Mouse (Mus musculus) lung, postnatal 10 days (tissue): ENCODE data around the gene Fancf.

Experiments used
- DNase-seq: peaks from one replicate; pipeline ENCODE4 v3.0.0; 2021

Gene Fancf

GRCm38 (mm10) chr7:51862097-51862492 lies at the start of gene Fancf:
Fancf (minus strand) TSS chr7:51862267.
- DNase-seq, result peak; percentile 97

GRCm38 (mm10) chr7:51899066-51899465 lies 37.0 kb upstream of the Fancf start:
- no peak for DNase-seq

DNA sequence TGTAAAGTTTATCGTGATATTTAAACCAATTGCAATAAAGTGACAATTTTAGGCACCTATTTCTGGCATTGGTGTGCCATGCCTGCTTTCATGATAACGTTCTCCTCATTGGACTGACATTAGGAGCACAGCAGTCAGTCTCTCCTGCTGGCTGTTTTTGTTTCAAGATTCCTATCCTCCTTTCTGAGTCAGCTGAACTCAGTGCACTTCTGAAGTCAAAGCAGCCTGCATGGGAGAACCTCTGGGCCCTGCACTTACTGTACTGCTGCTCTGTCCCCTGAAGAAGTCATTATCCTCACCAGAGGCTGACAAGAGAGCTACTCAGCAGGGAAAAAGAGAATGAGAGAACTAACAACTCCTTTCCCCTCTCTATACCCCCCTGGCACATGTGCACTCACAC lies 32.9 kb upstream of the Fancf start:
- no peak for DNase-seq

- no peak for DNase-seq
Observed at GRCm38 (mm10) chr7:51894133-51894801, 32.2 kb upstream of the Fancf start.

DNA sequence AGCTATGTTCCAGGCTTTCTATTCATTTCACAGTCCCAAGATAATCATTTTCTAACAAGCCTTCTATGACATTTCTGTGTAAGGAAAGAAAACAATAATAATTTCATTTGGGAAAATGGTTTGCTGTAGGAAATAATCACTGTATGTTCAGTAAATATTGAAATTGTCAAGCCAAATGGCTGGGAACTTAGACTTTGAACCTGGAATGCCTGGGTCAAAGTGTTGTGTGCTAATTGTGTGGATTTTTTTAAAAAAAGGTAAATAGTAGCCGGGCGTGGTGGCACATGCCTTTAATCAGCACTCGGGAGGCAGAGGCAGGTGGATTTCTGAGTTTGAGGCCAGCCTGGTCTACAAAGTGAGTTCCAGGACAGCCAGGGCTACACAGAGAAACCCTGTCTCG lies 30.9 kb upstream of the Fancf start:
- no peak for DNase-seq

DNA sequence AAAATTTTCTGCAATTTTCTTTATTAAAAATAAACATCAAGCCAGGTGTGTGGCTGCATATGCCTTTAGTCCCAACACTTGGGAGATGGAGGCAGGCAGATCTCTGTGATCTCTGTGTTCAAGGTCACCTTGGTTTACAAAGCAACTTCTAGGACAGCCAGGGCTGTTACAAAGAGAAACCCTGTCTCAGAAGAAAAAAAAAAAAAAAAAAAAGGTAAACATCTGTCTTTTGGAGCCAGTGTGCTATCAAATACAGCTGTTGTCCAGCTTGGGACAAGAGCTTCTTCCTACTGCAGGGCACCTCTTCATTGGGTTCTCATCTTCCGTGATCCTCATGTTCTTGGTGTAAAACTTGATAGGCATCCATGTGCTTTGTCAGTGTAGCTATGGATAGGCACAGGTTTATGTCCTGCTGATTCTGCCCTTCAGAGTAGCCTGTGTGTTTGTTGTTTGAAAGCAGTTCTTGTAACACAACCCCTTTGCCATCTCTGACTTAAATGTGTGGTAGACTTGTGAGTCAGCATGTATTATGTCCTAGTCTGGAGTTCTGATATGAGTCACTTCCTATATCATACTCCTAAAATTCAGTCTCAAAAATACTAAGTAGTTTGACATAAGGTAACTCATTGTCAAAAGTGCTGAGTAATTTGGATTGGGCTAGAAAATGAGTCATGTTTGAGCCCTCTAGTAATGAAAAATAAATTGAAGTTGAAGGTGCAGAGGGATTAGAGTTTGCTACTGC lies 30.3 kb upstream of the Fancf start:
- no peak for DNase-seq

DNA sequence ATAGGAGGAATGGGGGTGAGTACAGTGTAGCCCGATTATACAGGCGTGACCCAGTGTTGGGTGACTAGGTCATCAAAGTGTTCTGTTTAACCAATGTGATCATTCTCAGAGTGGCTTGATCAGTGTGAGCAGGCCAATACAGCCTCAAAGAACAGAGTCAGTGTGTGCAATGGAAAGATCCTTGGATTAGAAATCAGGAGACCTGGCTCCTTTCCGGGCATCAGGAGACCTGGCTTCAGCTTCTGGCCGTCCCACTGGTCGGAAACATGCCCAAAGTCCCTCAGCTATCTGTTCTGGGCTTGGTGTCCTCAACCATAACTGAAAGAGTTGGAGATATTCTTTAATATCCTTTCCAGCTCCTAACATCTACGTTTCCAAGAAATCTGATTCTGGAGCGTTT lies 27.5 kb upstream of the Fancf start:
- DNase-seq, result no peak

DNA sequence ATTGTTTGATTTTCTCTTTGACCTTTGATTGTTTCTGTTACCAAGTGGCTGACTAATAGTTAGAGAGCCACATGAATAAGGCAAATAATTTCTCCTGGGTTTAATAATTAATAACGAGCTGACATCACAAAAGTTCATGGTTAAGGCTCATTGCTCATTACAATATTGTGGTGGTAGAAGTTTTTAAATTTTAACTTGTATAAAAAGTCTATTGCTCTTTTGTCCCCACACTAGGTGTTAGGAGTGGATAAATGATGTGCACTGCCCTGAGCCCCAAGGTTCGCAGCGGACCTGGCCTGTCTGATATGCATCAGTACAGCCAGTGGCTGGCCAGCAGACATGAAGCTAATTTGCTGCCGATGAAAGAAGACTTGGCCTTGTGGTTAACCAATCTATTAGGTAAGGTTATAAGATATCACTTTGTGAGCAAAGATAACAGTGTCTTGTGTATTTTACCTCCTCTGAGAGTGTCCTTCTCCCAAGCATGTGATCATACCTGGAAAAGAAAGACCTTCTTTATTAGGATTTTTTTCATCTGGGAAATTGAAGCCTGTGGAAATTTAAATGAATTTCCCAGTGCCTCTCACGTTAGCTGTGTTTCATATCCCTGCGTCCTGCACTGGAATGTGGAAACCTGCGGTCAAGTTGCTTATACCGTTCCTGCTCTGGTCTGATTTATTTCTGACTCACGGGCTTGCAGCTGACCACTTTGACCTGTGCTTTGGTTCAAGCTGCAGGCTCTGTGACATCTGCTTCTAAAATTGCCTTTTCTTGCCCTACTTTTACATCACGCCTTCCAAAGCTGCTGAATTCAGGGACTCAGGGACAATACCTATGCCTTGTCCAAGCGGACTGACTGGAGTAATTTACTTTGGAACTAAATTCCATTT lies 25.9 kb upstream of the Fancf start:
- DNase-seq, result no peak

DNA sequence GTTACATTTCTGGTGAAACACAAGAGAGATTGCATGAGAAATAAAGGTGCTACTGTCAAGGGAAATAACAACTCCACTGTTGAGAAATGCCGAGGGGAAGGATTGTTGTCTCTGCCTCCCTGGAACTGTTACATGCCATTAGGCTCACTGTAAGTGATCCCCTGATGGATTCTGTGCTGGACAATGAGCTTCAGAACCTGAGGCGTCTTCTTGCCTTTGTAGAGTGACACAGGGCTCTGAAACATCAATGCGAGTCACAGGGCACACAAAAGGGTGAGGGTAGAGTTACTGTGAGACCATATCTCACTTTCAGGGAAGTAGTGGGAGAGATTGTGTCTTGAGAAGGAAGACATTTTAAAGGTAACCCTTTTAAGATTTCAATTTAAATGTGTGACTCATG lies 23.3 kb upstream of the Fancf start:
- DNase-seq, result no peak

DNA sequence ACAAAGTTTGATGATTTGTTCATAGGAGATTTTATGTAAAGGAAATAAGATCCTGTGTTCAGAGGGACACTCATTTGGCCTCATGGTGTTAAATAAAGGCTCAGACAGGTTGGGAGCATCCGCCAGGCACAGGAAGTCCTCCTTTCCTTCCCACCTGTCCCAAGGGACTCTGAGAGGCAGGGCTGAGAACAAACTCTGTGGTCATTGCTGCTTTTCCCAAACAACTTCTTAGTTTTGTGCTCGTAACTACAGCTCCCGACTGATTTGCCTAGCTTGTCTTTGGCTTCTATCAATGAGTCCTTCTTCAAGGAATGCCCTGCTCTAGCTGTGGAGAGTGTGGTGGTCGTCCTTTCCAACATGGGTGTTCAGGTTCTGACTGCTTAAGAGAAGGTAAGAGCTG lies 18.1 kb upstream of the Fancf start:
- no peak for DNase-seq

- peak; percentile 21 for DNase-seq
Observed at GRCm38 (mm10) chr7:51879136-51879723, 17.2 kb upstream of the Fancf start.

- DNase-seq, result peak; percentile 1
Observed at GRCm38 (mm10) chr7:51878730-51879129, 16.7 kb upstream of the Fancf start.

GRCm38 (mm10) chr7:51876316-51876715 lies 14.2 kb upstream of the Fancf start:
- no peak for DNase-seq

DNA sequence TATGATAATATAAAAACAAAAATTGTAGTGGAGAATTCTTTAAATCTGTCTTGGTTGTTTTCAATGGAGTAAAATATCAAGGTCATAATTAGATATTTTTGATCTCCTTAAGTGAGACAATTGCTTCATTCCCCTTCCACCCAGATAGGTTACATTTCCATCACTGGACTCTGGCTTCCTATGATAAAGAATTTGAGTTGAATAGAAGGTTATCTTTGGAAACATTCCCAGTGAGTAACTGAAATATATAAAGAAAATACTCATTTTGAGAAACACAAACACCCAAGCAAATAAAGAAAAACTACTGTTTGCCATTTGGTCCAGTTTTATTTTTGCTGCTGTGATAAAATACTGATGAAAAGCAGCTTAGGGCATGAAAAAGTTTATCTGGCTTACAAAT lies 10.5 kb upstream of the Fancf start:
- DNase-seq, result no peak

GRCm38 (mm10) chr7:51872041-51872440 lies 10.0 kb upstream of the Fancf start:
- no peak for DNase-seq

- no peak for DNase-seq
Observed at GRCm38 (mm10) chr7:51867983-51868382, 5.9 kb upstream of the Fancf start.

GRCm38 (mm10) chr7:51865336-51865735 lies 3.3 kb upstream of the Fancf start:
- DNase-seq, result no peak

DNA sequence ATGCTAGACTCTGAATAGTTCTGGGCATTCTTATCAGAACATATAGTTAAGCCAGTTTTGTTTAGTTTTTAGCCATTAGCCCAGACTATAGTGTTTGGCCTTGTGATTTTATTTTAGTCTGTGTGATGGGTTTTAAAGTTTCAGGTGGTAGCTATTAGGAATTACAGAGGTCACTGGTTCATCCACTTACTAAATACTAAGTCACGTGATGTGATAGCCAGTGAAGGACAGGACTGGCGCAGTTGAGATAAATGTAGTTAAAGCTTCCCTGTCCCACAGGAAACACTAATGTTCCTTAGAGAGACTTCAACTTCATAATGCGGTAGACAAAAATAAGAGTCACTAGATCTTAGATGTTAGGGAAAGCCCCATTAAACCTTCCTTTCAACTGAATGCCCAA lies 775 bp upstream of the Fancf start:
- no peak for DNase-seq

- DNase-seq, result peak; percentile 91
Observed at GRCm38 (mm10) chr7:51861250-51862096, 594 bp downstream of the Fancf start, which contains the start of gene Gas2. Gas2 (plus strand) TSS chr7:51862015.

GRCm38 (mm10) chr7:51851890-51852507 lies 10.1 kb downstream of the Fancf start:
- DNase-seq, result no peak

GRCm38 (mm10) chr7:51850877-51851276 lies 11.2 kb downstream of the Fancf start:
- no peak for DNase-seq

- DNase-seq, result no peak
Observed at GRCm38 (mm10) chr7:51840515-51840914, 21.6 kb downstream of the Fancf start.
